In the genomic region with DNA sequence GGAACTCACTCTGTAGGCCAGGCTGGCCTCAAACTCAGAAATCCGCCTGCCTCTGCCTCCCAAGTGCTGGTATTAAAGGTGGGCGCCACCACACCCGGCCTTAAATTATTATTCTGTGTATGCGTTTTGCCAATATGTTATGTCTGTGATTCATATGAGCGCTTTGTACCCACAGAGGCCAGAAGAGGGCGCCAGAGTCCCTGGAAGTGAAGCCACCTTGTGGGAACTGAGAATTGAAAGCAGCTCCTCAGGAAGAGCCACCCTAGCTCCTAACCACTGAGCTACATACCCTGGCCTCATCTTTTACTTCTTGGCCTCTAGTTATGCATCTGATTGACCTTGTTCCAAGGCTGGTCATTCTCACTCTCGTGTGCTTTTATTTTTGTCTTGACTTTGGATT, we compare ENCODE assay signal across 8 mouse cellular contexts. TPM values are rescaled to one million over a fixed set of nuclear protein-coding genes. Genes with fewer than 3 reads are reported as not detected.
DNase-seq lines count a peak whose midpoint lies in the region; ATAC-seq and TF ChIP-seq lines count a peak whose summit lies in the region.

No protein-coding gene starts in this region.

- no peak overlapping the region for H3K9ac ChIP-seq in liver, embryonic 16.5 days (ENCODE audit: low read depth, low read length)

- peak; percentile 75 for TF ChIP-seq CTCF in brain, embryonic 14.5 days (IDR thresholded peaks at IDR 0.05; ENCODE audit: borderline replicate concordance, extremely low read depth, insufficient read depth, insufficient read length)

- peak; percentile 36 for DNase-seq in ovary, postnatal 10 days (ENCODE audit: low spot score)
- no peak for DNase-seq in ovary, adult 18-20 months (ENCODE audit: low spot score)
- peak; percentile 75 for DNase-seq in brain, embryonic 14.5 days (ENCODE audit: low read depth)
- DNase-seq in frontal cortex, adult 2 months (ENCODE audit: extremely low spot score in 1 of 2, low spot score in 1 of 2), result peak; percentile 49 to 89
- peak; percentile 90 for DNase-seq in kidney, postnatal 10 days
- peak; percentile 83 for DNase-seq in right cerebral cortex, postnatal 14 days
- DNase-seq in urinary bladder, postnatal 36 days (ENCODE audit: low spot score in 2 of 2), result peak; percentile 62 to 77

- peaks cover 9% of the 10 kb centered on the region for H3K4me1 ChIP-seq in liver, embryonic 16.5 days (ENCODE audit: control insufficient read depth, low read depth, low read length)

- WGBS in liver, embryonic 16.5 days (ENCODE audit: insufficient replicate concordance), result 16% methylated on average over 7 of the region's 7 CpGs

- TF ChIP-seq POLR2A in brain, embryonic 14.5 days (IDR thresholded peaks at IDR 0.05; ENCODE audit: borderline replicate concordance, extremely low read depth, insufficient read depth, insufficient read length, poor library complexity, severe bottlenecking), result no peak

- no peaks in the 10 kb centered on the region for H3K9me3 ChIP-seq in liver, embryonic 16.5 days (replicated peaks; ENCODE audit: control insufficient read depth, low read length)

- H3K4me3 ChIP-seq in liver, embryonic 16.5 days (ENCODE audit: low read depth, low read length), result no peak overlapping the region

- no peak overlapping the region for H3K27ac ChIP-seq in liver, embryonic 16.5 days (ENCODE audit: low read length)

- no peak overlapping the region for H3K4me2 ChIP-seq in liver, embryonic 16.5 days (ENCODE audit: low read depth, low read length)

- H3K27me3 ChIP-seq in liver, embryonic 16.5 days (ENCODE audit: control insufficient read depth, insufficient read depth, low read depth, low read length), result no peaks in the 10 kb centered on the region

- ATAC-seq in liver, embryonic 16.5 days (ENCODE audit: low read depth), result 0 out of 2 replicates have a peak, but pooled peaks have one; percentile 16

- H3K36me3 ChIP-seq in liver, embryonic 16.5 days (ENCODE audit: control insufficient read depth, insufficient read depth), result no peaks in the 10 kb centered on the region

RNA-seq across cellular contexts. Expression of gene Ifit2, which starts 2.5 kb away (rescaled TPM):
- polyA plus RNA-seq in brain, embryonic 14.5 days (2012; rRNA removed), result 2.8 and 2.9 TPM in 2 replicates
- polyA plus RNA-seq in frontal cortex, adult 2 months (2012; rRNA removed), result 7.0 and 7.3 TPM in 2 replicates
- 2.8 and 3.2 TPM in 2 replicates for polyA plus RNA-seq in liver, embryonic 16.5 days (2015; fragmentation: Nextera tagmentation; extraction: Ambion mirVana)

RNA-seq across cellular contexts. Expression of gene Lipa, which starts 20.7 kb away (rescaled TPM):
- polyA plus RNA-seq in brain, embryonic 14.5 days (2012; rRNA removed), result 18.9 and 20.0 TPM in 2 replicates
- 16.0 and 16.4 TPM in 2 replicates for polyA plus RNA-seq in frontal cortex, adult 2 months (2012; rRNA removed)
- polyA plus RNA-seq in liver, embryonic 16.5 days (2015; fragmentation: Nextera tagmentation; extraction: Ambion mirVana), result 51.8 and 53.1 TPM in 2 replicates

RNA-seq across cellular contexts. Expression of gene Ifit3, which starts 35.4 kb away (rescaled TPM):
- polyA plus RNA-seq in brain, embryonic 14.5 days (2012; rRNA removed), result 0.37 and 0.77 TPM in 2 replicates
- 18.0 and 25.6 TPM in 2 replicates for polyA plus RNA-seq in frontal cortex, adult 2 months (2012; rRNA removed)
- 1.1 and 1.9 TPM in 2 replicates for polyA plus RNA-seq in liver, embryonic 16.5 days (2015; fragmentation: Nextera tagmentation; extraction: Ambion mirVana)

RNA-seq across cellular contexts. Expression of gene Ifit1bl1, which starts 53.8 kb away (rescaled TPM):
- 0.37 and 0.55 TPM in 2 replicates for polyA plus RNA-seq in brain, embryonic 14.5 days (2012; rRNA removed)
- 2.0 and 2.7 TPM in 2 replicates for polyA plus RNA-seq in frontal cortex, adult 2 months (2012; rRNA removed)
- polyA plus RNA-seq in liver, embryonic 16.5 days (2015; fragmentation: Nextera tagmentation; extraction: Ambion mirVana), result 0.09 and 0.16 TPM in 2 replicates

RNA-seq across cellular contexts. Expression of gene Ifit3b, which starts 59.8 kb away (rescaled TPM):
- 0.05 and 0.08 TPM in 2 replicates for polyA plus RNA-seq in brain, embryonic 14.5 days (2012; rRNA removed)
- 8.1 and 8.4 TPM in 2 replicates for polyA plus RNA-seq in frontal cortex, adult 2 months (2012; rRNA removed)
- 0.28 and 0.41 TPM in 2 replicates for polyA plus RNA-seq in liver, embryonic 16.5 days (2015; fragmentation: Nextera tagmentation; extraction: Ambion mirVana)
